Mouse (Mus musculus) limb, embryonic 14.5 days (tissue): ENCODE data around the gene Ppdpf. TPM values are rescaled to one million over a fixed set of nuclear protein-coding genes. Genes with fewer than 3 reads are reported as not detected.

Source experiments
- ATAC-seq: fragments of 200-750 bp; cut with Nextera tagmentation; 2 replicates; pipeline ENCODE4 v1.8.0; 2017; ENCODE audit warnings: low read depth, moderate number of reproducible peaks, moderate TSS enrichment; ENCODE audit not compliant: low FRiP score
- DNase-seq: peaks from one replicate; pipeline ENCODE4 v3.0.0-alpha.2; 2015; ENCODE audit warnings: low spot score
- H3K27ac ChIP-seq: fragments of 300-500 bp; sonication (generic); replicated peaks from 2 replicates; pipeline ENCODE4 v1.5.1; 2014; ENCODE audit warnings: low read depth, mild to moderate bottlenecking, low read length, moderate library complexity, mixed read lengths
- H3K27me3 ChIP-seq: fragments of 300-500 bp; sonication (generic); 2 replicates; pipeline ENCODE4 v1.6.1; 2014; ENCODE audit warnings: low read length, mixed read lengths; ENCODE audit not compliant: control insufficient read depth, insufficient read depth
- H3K36me3 ChIP-seq: fragments of 300-500 bp; sonication (generic); 2 replicates; pipeline ENCODE4 v1.6.1; 2014; ENCODE audit warnings: mild to moderate bottlenecking, low read length, moderate library complexity, mixed read lengths; ENCODE audit not compliant: control insufficient read depth, insufficient read depth
- H3K4me1 ChIP-seq: fragments of 300-500 bp; sonication (generic); 2 replicates; pipeline ENCODE4 v1.6.1; 2014; ENCODE audit warnings: antibody characterized with exemption, low read length, mixed read lengths; ENCODE audit not compliant: control insufficient read depth, insufficient read depth
- H3K4me2 ChIP-seq: fragments of 300-500 bp; sonication (generic); replicated peaks from 2 replicates; pipeline ENCODE4 v1.6.1; 2014; ENCODE audit warnings: low read depth, mild to moderate bottlenecking, low read length, moderate library complexity; ENCODE audit not compliant: severe bottlenecking
- H3K4me3 ChIP-seq: fragments of 300-500 bp; sonication (generic); replicated peaks from 2 replicates; pipeline ENCODE4 v1.5.1; 2014; ENCODE audit warnings: low read length
- H3K9ac ChIP-seq: fragments of 300-500 bp; sonication (generic); 2 replicates; pipeline ENCODE4 v1.6.1; 2014; ENCODE audit warnings: mild to moderate bottlenecking, low read depth, low read length, moderate library complexity; ENCODE audit not compliant: severe bottlenecking
- H3K9me3 ChIP-seq: fragments of 300-500 bp; sonication (generic); 2 replicates; pipeline ENCODE4 v1.6.1; 2016; ENCODE audit warnings: low read length; ENCODE audit not compliant: control insufficient read depth
- POLR2A ChIP-seq: fragments of 200-500 bp; IDR thresholded peaks from 2 replicates; pipeline ENCODE4 v1.8.0; 2012; ENCODE audit warnings: inconsistent platforms, mild to moderate bottlenecking, moderate library complexity, borderline replicate concordance; ENCODE audit not compliant: insufficient read depth, insufficient read length; ENCODE audit errors: extremely low read depth
- WGBS: fragments of 180-500 bp; shearing (Covaris S2); extraction: QIAGEN DNeasy Blood & Tissue Kit; methylation state at CpG from one replicate; pipeline ENCODE4 v1.1.7; 2014; 5-methylcytosine and 5-hydroxymethylcytosine counted together
- polyA plus RNA-seq, 2 experiments: library from polyadenylated mRNA; depleted of rRNA in 1 of 2; stranded (reverse) in 1 of 2; unstranded in 1 of 2; fragments of >200 nt; fragmentation: Nextera tagmentation in 1 of 2; extraction: Ambion mirVana in 1 of 2; gene quantifications; 2 replicates each; pipeline versions ENCODE4 v1.2.1 to v1.2.3; 2012 to 2014

Ppdpf gene
- polyA plus RNA-seq, 2 experiments = 148 to 294 TPM

DNA sequence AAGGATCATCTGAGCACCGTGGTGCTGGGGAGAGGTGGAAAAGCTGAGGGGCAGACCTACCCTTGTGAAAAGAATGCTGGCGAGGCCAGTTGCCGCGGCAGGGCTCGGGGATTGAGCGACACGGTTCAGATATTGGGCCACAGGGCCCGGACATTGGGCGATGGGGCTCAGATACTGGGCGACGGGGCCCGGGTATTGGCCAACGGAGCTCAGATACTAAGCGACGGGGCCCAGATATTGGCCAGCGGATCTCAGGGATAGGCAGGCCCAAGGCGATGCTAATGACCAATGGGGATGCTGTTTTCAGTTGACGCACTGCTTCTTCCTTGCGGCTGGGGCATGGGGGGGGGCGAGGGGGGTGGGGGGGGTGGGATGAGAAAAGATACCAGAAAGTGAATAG, 44.1 kb downstream of the Ppdpf start:
- 80% methylated on average over 20 of the region's 20 CpGs for whole genome bisulfite sequencing
- Histone ChIP-seq H3K27me3 (no peaks in the 10 kb centered on the region), H3K4me2 (no peak overlapping the region), H3K4me1 (0 out of 2 replicates have a peak, but pooled peaks cover 2% of the 10 kb centered on the region), H3K36me3 (peaks cover 8% of the 10 kb centered on the region; the same call in 1 of the 2 replicates), H3K27ac (no peak overlapping the region), H3K9ac (no peak overlapping the region), H3K9me3 (no peaks in the 10 kb centered on the region), H3K4me3 (no peak overlapping the region)
- no peak for TF ChIP-seq POLR2A
- ATAC-seq (no peak), DNase-seq (no peak)

DNA sequence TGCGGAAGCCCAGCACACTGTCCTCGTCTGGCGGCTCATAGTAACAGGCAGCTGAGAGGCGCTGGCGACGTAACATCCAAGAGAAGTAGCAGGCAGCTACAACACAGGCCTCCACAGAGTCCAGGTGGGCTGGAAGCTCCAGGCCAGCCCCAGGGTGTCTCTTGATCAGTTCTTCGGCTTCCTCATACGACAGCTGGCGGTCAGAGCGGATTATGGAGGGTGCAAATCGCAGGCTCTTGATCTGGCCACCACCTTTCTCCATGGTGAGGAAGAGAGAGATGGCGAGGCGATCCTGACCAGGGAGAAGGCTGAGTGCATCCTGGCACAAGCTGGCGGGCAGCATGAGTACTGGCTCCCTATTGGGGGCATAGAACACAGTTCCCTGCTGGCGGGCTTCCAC, 46.4 kb downstream of the Ppdpf start:
- Histone ChIP-seq H3K9ac (no peak overlapping the region), H3K4me3 (no peak overlapping the region), H3K9me3 (no peaks in the 10 kb centered on the region), H3K4me1 (no peaks in the 10 kb centered on the region), H3K27ac (no peak overlapping the region), H3K4me2 (no peak overlapping the region), H3K36me3 (peaks cover 12% of the 10 kb centered on the region; the same call in 1 of the 2 replicates), H3K27me3 (no peaks in the 10 kb centered on the region)
- TF ChIP-seq POLR2A = no peak
- no peak for ATAC-seq
- 89% methylated on average over 15 of the region's 15 CpGs for WGBS
- no peak for DNase-seq

DNA sequence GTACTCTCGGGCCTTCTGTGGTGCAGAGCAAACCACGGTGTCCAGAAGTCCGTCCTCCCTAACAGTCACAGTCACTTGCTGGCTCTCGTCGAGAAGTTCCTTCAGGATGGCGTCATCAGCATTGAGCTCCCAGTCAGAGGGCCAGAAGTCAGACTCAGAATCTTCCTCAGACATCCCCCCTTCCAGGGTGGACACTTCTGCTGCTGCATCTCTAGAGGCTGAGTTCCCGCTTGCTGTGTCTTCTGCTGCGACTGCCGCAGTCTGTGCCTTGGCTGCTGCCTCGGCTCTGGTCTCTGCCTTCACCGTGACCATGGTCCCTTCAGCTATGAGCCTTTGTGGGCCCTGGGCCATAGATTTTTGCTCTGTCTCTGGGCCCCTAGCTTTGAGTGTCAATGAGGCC, 47.6 kb downstream of the Ppdpf start:
- ATAC-seq (no peak), DNase-seq (no peak)
- Histone ChIP-seq H3K9me3 (no peaks in the 10 kb centered on the region), H3K4me1 (no peaks in the 10 kb centered on the region), H3K36me3 (peaks cover 12% of the 10 kb centered on the region; the same call in 1 of the 2 replicates), H3K4me3 (no peak overlapping the region), H3K4me2 (no peak overlapping the region), H3K27me3 (no peaks in the 10 kb centered on the region), H3K9ac (no peak overlapping the region), H3K27ac (no peak overlapping the region)
- TF ChIP-seq POLR2A = no peak
- 91% methylated on average over 11 of the region's 11 CpGs for WGBS

DNA sequence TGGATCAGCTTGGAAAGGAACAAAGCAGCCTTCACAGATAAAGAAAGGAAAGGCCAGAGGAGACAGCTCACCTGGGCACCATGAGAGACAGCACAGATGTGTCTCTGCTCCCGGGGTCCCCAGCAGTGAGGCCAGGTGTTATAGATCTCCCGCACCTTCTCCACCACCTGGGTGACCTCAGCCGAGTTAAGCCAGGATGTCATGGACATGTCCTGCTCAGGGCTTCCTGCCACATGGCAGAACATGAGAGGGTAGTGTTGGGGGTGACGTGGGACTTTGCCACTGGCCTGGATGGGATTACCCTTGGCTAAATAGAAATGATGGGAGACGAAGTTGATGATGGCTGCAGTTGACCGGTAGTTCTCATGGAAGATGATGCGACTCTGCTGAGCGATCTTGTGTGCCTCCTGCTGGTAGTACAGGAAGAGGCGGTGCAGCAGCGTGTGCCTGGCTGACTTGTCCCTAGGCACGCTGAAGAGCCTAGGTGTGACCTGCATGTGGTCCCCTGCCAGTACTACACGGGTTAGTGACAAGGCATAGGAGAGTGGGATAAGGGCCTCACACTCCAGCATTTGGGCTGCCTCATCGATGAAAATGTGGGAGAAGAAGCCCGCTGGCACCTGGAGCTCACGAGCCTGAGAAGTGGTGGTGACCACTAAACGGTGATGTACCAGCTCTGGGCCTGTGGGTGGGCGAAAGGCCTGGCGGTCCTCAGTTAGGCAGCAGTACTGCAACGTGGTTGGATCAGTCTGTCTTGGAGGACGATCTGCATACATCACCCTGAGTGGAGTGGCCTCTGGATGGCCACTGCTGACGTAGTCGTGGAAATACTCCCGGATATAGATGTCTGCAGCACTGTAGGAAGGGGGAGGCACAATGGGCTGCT, 48.9 kb downstream of the Ppdpf start:
- WGBS = 84% methylated on average over 23 of the region's 23 CpGs
- TF ChIP-seq POLR2A = no peak

DNA sequence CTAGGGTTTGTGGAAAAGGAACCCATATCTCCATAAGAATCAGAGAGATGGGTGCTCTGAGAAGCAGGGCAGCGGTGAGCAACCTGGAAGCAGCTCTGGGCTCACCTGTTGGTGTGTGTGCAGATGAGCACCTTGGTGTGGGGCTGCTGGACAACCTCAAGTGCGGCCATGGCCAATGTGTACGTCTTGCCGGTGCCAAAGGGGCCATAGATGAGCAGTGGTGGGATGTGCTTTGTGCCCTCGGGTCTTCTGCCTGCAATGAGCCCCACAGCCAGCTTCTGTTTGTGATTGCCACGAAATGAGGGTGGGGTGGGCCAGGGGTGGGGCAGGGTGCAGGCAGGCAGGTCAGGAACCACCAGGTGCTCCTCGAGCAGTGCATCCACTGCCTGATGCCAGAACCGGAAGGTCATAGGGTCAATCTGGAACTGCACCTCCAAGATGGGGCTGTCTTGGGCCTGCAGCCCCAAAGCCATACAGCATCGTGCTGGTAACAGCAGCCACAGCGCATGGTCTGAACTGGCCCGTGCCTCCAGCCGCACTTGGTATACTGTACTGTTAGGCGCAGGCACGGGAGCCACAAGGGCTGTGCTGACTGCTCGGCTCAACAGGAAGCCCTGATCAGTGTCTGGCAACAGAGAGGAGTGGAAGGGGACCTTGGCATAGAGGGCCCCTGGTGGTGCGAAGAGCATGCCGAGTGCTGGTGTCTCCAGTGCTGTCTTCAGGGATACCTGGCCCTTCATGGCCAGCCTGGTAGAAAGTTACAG, 50.4 kb downstream of the Ppdpf start:
- DNase-seq (no peak), ATAC-seq (no peak)
- TF ChIP-seq POLR2A = no peak
- no peak overlapping the region for H3K4me3 ChIP-seq
- H3K36me3 ChIP-seq = peaks cover 12% of the 10 kb centered on the region; the same call in 1 of the 2 replicates
- H3K4me1 ChIP-seq = peaks cover 6% of the 10 kb centered on the region
- H3K4me2 ChIP-seq = no peak overlapping the region
- no peak overlapping the region for H3K9ac ChIP-seq
- no peaks in the 10 kb centered on the region for H3K27me3 ChIP-seq
- H3K9me3 ChIP-seq = no peaks in the 10 kb centered on the region
- no peak overlapping the region for H3K27ac ChIP-seq
- WGBS = 90% methylated on average over 17 of the region's 17 CpGs

More for the DNA sequence above, 48.9 kb downstream of the Ppdpf start:
- ATAC-seq = no peak
- Histone ChIP-seq H3K9ac (no peak overlapping the region), H3K4me1 (no peaks in the 10 kb centered on the region), H3K9me3 (no peaks in the 10 kb centered on the region), H3K4me3 (no peak overlapping the region), H3K27me3 (no peaks in the 10 kb centered on the region), H3K4me2 (no peak overlapping the region), H3K36me3 (peaks cover 12% of the 10 kb centered on the region; the same call in 1 of the 2 replicates), H3K27ac (no peak overlapping the region)
- DNase-seq = no peak
